Mouse (Mus musculus): Measurements from ENCODE around the gene Iqcj. TPM values are rescaled to one million over a fixed set of nuclear protein-coding genes. Genes with fewer than 3 reads are reported as not detected.

Gene Iqcj
- not detected in 2 replicates for polyA plus RNA-seq (2016; fragmentation: Nextera tagmentation; extraction: Ambion mirVana)

- Histone ChIP-seq H3K4me3 (no peak within 1 kb of the TSS), H3K4me1 (replicated peaks) (no peaks in the 10 kb centered on the region), H3K36me3 (no peaks in the 10 kb centered on the region), H3K4me2 (no peak within 1 kb of the TSS), H3K27me3 (replicated peaks) (no peaks in the 10 kb centered on the region), H3K9ac (no peak within 1 kb of the TSS), H3K9me3 (replicated peaks) (no peaks in the 10 kb centered on the region), H3K27ac (ENCODE audit: poor library complexity, severe bottlenecking) (no peak within 1 kb of the TSS)
- 74% methylated on average over 15 of the region's 15 CpGs for WGBS
- no peak for ATAC-seq (ENCODE audit: insufficient number of reproducible peaks, low FRiP score)
Measured at GRCm38 (mm10) chr3:67892026-67892705, at the start of gene Iqcj, which contains the start of gene Iqschfp. Gene Iqcj, plus strand, starts transcription at chr3:67892220. Gene Iqschfp, plus strand, starts transcription at chr3:67892232.

DNA sequence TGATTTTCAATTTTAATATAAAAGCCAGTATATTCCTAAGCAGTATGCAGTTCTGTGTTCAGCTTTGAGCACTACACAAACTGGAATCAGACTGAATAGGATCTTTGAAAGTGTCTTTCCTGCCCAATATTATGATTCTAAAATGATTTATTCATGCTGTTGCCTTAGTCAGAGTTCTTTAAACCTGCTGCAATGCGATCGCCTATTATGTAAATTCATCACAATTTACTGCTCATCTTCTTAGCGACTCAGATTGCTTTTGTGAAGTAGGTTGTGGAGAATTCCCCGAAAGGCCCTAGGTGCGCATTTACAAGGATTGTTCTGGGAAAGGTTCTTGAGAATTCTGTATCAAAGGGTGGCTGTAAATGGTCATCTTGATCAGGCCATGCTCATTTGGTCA, 39.6 kb upstream of the Iqcj start:
- Histone ChIP-seq H3K4me3 (no peak overlapping the region), H3K4me2 (no peak overlapping the region), H3K9ac (no peak overlapping the region), H3K27me3 (replicated peaks) (no peaks in the 10 kb centered on the region), H3K9me3 (replicated peaks) (no peaks in the 10 kb centered on the region), H3K4me1 (replicated peaks) (no peaks in the 10 kb centered on the region), H3K36me3 (no peaks in the 10 kb centered on the region), H3K27ac (ENCODE audit: poor library complexity, severe bottlenecking) (no peak overlapping the region)
- WGBS = 73% methylated on average over 5 of the region's 5 CpGs
- ATAC-seq (ENCODE audit: insufficient number of reproducible peaks, low FRiP score) = no peak

DNA sequence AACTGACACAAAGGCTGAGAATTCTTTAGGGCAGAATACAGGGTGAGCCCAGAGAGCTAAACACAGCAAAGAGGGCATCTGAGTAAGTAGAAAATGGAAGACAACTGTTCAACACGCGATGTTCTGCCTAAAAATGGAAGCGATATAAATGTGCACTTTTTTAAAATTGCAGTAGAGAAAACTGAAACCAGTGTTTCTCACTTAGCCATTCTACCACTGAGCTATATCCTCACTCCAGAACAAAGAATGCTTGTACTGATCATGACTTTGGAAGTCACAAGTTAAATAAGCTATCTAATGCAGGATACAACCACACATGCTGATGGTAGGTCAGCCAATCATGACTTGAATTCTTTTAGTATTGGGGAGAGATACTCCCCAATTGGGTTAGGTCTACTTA, 30.5 kb upstream of the Iqcj start:
- Histone ChIP-seq H3K9me3 (replicated peaks) (no peaks in the 10 kb centered on the region), H3K27ac (ENCODE audit: poor library complexity, severe bottlenecking) (no peak overlapping the region), H3K4me2 (no peak overlapping the region), H3K36me3 (no peaks in the 10 kb centered on the region), H3K9ac (no peak overlapping the region), H3K4me1 (replicated peaks) (no peaks in the 10 kb centered on the region), H3K27me3 (replicated peaks) (no peaks in the 10 kb centered on the region), H3K4me3 (no peak overlapping the region)
- WGBS = 80% methylated on average over 3 of the region's 3 CpGs
- ATAC-seq (ENCODE audit: insufficient number of reproducible peaks, low FRiP score) = no peak

DNA sequence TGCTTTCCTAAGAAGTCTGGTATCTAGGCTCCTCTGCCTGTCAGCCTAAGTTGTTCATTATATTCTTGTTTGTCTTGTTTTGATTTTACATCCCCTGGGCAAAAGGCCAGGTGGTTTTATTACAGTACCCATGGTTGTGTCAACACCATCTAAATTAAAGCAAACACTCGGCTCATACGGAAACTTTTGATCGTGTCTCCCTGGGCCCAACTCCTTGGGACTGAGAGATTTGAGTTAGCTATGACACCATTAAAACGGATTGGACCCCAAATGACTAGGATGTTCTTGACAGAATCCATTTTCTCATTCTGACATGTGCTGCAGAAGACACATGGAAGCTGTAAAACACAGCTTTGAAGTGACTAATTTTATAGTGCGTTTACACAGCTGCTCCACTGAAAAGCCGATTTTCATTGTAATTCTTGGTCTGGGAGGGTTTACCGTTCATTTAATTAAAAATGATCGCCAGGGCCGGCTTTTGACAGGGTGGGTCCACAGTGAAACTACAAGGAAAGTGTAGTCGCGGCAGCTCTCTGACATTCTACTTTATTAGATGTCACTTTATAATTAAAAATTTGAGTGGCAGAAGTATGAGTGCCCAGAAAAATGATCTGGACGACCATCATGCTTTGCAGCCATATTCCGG, 24.5 kb upstream of the Iqcj start:
- Histone ChIP-seq H3K27ac (ENCODE audit: poor library complexity, severe bottlenecking) (no peak overlapping the region), H3K4me1 (replicated peaks) (no peaks in the 10 kb centered on the region), H3K36me3 (no peaks in the 10 kb centered on the region), H3K4me2 (no peak overlapping the region), H3K9me3 (replicated peaks) (no peaks in the 10 kb centered on the region), H3K9ac (no peak overlapping the region), H3K4me3 (no peak overlapping the region), H3K27me3 (replicated peaks) (no peaks in the 10 kb centered on the region)
- ATAC-seq (ENCODE audit: insufficient number of reproducible peaks, low FRiP score) = no peak
- WGBS = 81% methylated on average over 13 of the region's 13 CpGs

DNA sequence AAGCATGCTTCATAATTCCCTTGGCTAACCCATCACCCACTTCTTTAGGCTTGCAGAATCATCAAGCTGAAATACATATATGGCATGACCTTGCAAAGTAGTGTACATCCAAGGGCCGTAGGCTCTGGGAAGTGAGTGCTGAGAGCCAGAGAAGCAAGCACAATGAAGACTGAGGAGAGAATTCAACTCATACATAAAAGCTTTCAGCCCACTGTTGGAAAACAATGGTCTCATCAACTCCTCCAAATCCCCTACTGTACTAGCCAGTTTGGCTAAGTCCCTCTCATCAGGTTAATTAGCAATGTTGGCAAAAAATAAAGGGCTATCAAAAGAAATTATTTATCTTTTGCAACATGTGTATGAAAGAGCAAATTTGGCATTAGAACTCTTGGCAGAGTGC, 22.6 kb upstream of the Iqcj start:
- ATAC-seq (ENCODE audit: insufficient number of reproducible peaks, low FRiP score) = no peak
- Histone ChIP-seq H3K9ac (no peak overlapping the region), H3K27me3 (replicated peaks) (no peaks in the 10 kb centered on the region), H3K9me3 (replicated peaks) (no peaks in the 10 kb centered on the region), H3K27ac (ENCODE audit: poor library complexity, severe bottlenecking) (no peak overlapping the region), H3K4me2 (no peak overlapping the region), H3K36me3 (no peaks in the 10 kb centered on the region), H3K4me3 (no peak overlapping the region), H3K4me1 (replicated peaks) (no peaks in the 10 kb centered on the region)
- 66% methylated on average over 1 of the region's 1 CpGs for WGBS

GRCm38 (mm10) chr3:67877253-67877652, 14.8 kb upstream of the Iqcj start:
- Histone ChIP-seq H3K27ac (ENCODE audit: poor library complexity, severe bottlenecking) (no peak overlapping the region), H3K36me3 (no peaks in the 10 kb centered on the region), H3K4me2 (no peak overlapping the region), H3K9ac (no peak overlapping the region), H3K4me1 (replicated peaks) (no peaks in the 10 kb centered on the region), H3K27me3 (replicated peaks) (no peaks in the 10 kb centered on the region), H3K4me3 (no peak overlapping the region), H3K9me3 (replicated peaks) (no peaks in the 10 kb centered on the region)
- ATAC-seq (ENCODE audit: insufficient number of reproducible peaks, low FRiP score) = no peak
- WGBS = 66% methylated on average over 4 of the region's 4 CpGs

DNA sequence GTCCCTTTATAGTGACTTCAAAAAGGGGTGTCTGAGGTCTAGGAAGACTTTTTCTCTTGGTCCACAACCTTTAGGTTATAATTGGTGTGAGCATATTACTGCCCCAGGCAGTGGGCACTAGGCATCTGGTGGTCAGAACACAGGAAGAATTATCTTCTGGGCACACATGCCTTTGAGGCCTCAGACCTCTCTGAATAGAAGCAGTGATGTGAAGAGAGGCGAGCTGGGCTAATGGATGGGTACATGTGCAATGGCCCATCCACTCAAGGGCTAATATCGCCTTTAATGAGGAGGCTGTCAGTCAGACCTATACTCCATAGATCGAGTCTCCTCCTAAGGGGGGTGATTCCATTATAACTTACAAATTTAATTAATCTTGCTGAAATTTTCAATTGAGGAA, 7.7 kb upstream of the Iqcj start:
- Histone ChIP-seq H3K9ac (no peak overlapping the region), H3K9me3 (replicated peaks) (no peaks in the 10 kb centered on the region), H3K4me2 (no peak overlapping the region), H3K4me1 (replicated peaks) (no peaks in the 10 kb centered on the region), H3K27me3 (replicated peaks) (no peaks in the 10 kb centered on the region), H3K4me3 (no peak overlapping the region), H3K27ac (ENCODE audit: poor library complexity, severe bottlenecking) (no peak overlapping the region), H3K36me3 (no peaks in the 10 kb centered on the region)
- WGBS = 84% methylated on average over 3 of the region's 3 CpGs
- ATAC-seq (ENCODE audit: insufficient number of reproducible peaks, low FRiP score) = no peak

DNA sequence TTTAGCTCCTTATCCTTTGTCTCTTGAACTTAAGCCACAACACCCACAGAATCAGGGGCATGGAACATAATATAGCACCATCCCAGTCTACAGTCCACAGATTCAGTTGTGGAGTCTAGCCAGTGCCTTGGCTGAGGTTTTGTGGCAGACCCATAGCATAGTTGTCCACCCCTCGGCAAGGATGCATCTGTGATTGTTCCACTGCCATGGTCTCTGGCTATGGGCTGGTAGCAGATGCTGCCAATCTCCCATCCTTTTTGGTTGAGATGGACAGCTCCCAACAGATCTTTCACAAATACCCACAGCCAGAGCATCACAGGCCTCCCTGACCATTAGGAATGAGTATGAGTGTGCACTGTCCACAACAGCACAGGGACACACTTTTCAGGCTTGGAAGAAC, 5.8 kb upstream of the Iqcj start:
- Histone ChIP-seq H3K9ac (no peak overlapping the region), H3K4me1 (replicated peaks) (no peaks in the 10 kb centered on the region)
- 74% methylated on average over 1 of the region's 1 CpGs for WGBS

DNA sequence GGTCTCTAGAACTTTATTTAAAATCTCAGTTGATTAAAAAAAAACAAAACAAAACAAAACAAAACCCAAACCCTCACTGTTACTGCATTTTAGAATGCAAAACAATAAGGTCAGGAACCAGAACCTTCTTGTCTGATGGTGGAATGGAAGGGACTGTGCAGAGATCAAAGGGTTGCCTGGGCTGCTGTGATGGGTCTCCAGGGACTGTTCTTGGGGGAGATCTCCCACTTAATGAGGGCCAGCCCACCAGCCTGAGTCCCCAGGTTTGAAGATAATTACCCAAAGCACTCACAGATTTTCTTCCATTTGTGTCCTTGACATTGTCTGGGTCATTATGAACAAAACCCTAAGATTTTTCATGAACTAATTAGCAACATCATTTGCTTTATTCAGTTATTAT, 4.8 kb upstream of the Iqcj start:
- no peak overlapping the region for H3K4me3 ChIP-seq
- no peaks in the 10 kb centered on the region for H3K27me3 ChIP-seq (replicated peaks)
- no peaks in the 10 kb centered on the region for H3K9me3 ChIP-seq (replicated peaks)
- H3K9ac ChIP-seq = no peak overlapping the region
- H3K36me3 ChIP-seq = no peaks in the 10 kb centered on the region
- H3K4me1 ChIP-seq (replicated peaks) = no peaks in the 10 kb centered on the region
- H3K27ac ChIP-seq (ENCODE audit: poor library complexity, severe bottlenecking) = no peak overlapping the region
- H3K4me2 ChIP-seq = no peak overlapping the region
- no peak for ATAC-seq (ENCODE audit: insufficient number of reproducible peaks, low FRiP score)

More for the DNA sequence above, 5.8 kb upstream of the Iqcj start:
- no peak overlapping the region for H3K27ac ChIP-seq (ENCODE audit: poor library complexity, severe bottlenecking)
- no peak for ATAC-seq (ENCODE audit: insufficient number of reproducible peaks, low FRiP score)
- no peaks in the 10 kb centered on the region for H3K36me3 ChIP-seq
- H3K4me2 ChIP-seq = no peak overlapping the region
- no peak overlapping the region for H3K4me3 ChIP-seq
- H3K27me3 ChIP-seq (replicated peaks) = no peaks in the 10 kb centered on the region
- no peaks in the 10 kb centered on the region for H3K9me3 ChIP-seq (replicated peaks)

DNA sequence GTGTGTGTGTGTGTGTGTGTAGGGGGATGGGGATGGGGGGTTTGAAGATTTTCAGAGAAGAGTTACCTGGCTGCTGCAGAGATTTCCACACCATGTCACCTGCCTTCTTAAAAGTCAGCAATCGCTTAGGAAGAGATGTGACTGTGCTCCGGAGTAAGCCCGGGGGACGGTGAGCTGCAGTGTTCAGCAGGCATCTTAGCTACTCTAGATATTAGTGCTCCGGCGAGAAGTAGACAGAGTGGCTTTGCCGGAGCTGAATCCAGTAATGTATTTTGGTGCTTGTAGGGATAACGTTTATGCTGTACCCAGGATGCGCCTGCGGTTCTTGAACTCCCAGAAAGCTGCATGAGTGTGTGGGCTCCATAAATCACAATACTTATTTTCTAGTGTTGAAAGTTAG, 748 bp downstream of the Iqcj start:
- Histone ChIP-seq H3K27me3 (replicated peaks) (no peaks in the 10 kb centered on the region), H3K36me3 (no peaks in the 10 kb centered on the region), H3K9ac (no peak overlapping the region), H3K4me3 (no peak overlapping the region), H3K4me1 (replicated peaks) (no peaks in the 10 kb centered on the region), H3K27ac (ENCODE audit: poor library complexity, severe bottlenecking) (no peak overlapping the region), H3K4me2 (no peak overlapping the region), H3K9me3 (replicated peaks) (no peaks in the 10 kb centered on the region)
- WGBS = 76% methylated on average over 10 of the region's 10 CpGs
- no peak for ATAC-seq (ENCODE audit: insufficient number of reproducible peaks, low FRiP score)

- WGBS = 71% methylated on average over 4 of the region's 4 CpGs
- no peak for ATAC-seq (ENCODE audit: insufficient number of reproducible peaks, low FRiP score)
- Histone ChIP-seq H3K9me3 (replicated peaks) (no peaks in the 10 kb centered on the region), H3K36me3 (no peaks in the 10 kb centered on the region), H3K27me3 (replicated peaks) (no peaks in the 10 kb centered on the region), H3K27ac (ENCODE audit: poor library complexity, severe bottlenecking) (no peak overlapping the region), H3K4me2 (no peak overlapping the region), H3K9ac (no peak overlapping the region), H3K4me3 (no peak overlapping the region), H3K4me1 (replicated peaks) (no peaks in the 10 kb centered on the region)
Measured at GRCm38 (mm10) chr3:67902517-67902916, 10.5 kb downstream of the Iqcj start.

DNA sequence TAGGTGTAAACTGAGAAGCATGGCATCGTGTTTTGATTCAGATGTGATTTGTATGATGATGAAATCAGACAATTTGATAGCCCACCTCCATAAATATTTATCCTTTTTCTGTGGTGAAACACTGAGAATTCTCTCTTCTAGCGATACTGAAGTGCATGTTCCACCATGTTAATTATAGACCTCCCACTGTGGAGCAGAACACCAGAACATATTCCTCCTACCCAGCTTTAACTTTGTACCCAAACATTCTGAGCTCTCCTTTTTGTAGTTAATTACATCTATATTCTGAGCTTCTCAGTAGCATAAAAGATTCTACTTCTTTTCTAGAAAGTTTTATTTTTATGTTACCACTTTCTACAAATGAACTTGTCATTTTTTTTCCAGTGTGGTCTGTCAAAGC, 16.6 kb downstream of the Iqcj start:
- H3K4me1 ChIP-seq (replicated peaks) = no peaks in the 10 kb centered on the region
- no peak overlapping the region for H3K9ac ChIP-seq
- no peaks in the 10 kb centered on the region for H3K9me3 ChIP-seq (replicated peaks)
- H3K27ac ChIP-seq (ENCODE audit: poor library complexity, severe bottlenecking) = no peak overlapping the region
- H3K4me2 ChIP-seq = no peak overlapping the region
- no peak for ATAC-seq (ENCODE audit: insufficient number of reproducible peaks, low FRiP score)
- 79% methylated on average over 2 of the region's 2 CpGs for WGBS
- no peak overlapping the region for H3K4me3 ChIP-seq
- no peaks in the 10 kb centered on the region for H3K27me3 ChIP-seq (replicated peaks)
- no peaks in the 10 kb centered on the region for H3K36me3 ChIP-seq

Measured in heart, embryonic 12.5 days (tissue).